Mouse (Mus musculus) lung, postnatal 0 days (tissue): ENCODE data around the gene Fam160a1.

Experiments used
- CTCF ChIP-seq: IDR thresholded peaks from 2 replicates; pipeline ENCODE4 v1.5.1; 2016; ENCODE audit warnings: antibody characterized with exemption, mild to moderate bottlenecking
- EP300 ChIP-seq: IDR thresholded peaks from 2 replicates; pipeline ENCODE4 v1.6.1; 2016; ENCODE audit warnings: antibody characterized with exemption, mild to moderate bottlenecking, control low read depth

- no peak for TF ChIP-seq CTCF
- no peak for TF ChIP-seq EP300
These were observed 42.2 kb upstream of the Fam160a1 start for GRCm38 (mm10) chr3:85859311-85859710.
